Mouse (Mus musculus) layer of hippocampus, postnatal 25 days (tissue): ENCODE measurements around the gene Xylt1. TPM values are rescaled to one million over a fixed set of nuclear protein-coding genes. Genes with fewer than 3 reads are reported as not detected.

Experiments
- DNase-seq, 2 experiments: peaks; one replicate each; pipeline ENCODE4 v3.0.0; 2022; ENCODE audit warnings: mixed read lengths in 2 of 2, low spot score in 1 of 2; ENCODE audit errors: extremely low spot score in 1 of 2
- total RNA-seq, 2 experiments: library from RNA; stranded (reverse); gene quantifications; 2 replicates each; pipeline ENCODE4 v1.2.3; 2021

Xylt1 gene
- total RNA-seq, 2 experiments from 2014 or later, result 43.1 to 56.9 TPM

GRCm38 (mm10) chr7:117589359-117589758 is 208.6 kb downstream of the Xylt1 start:
- DNase-seq, result no peak

GRCm38 (mm10) chr7:117589820-117590219 is 209.0 kb downstream of the Xylt1 start:
- DNase-seq, result no peak

- DNase-seq, result no peak
These were observed 213.4 kb downstream of the Xylt1 start for GRCm38 (mm10) chr7:117594191-117594590.

GRCm38 (mm10) chr7:117595029-117595695 is 214.4 kb downstream of the Xylt1 start:
- DNase-seq, result peak in 1 of 2 experiments; percentile 40

- DNase-seq, result no peak
These were observed 219.7 kb downstream of the Xylt1 start for GRCm38 (mm10) chr7:117600443-117600842.

GRCm38 (mm10) chr7:117610439-117610838 is 229.7 kb downstream of the Xylt1 start:
- DNase-seq, result no peak

- DNase-seq, result no peak
These were observed 232.2 kb downstream of the Xylt1 start for GRCm38 (mm10) chr7:117612788-117613473.

- DNase-seq, result no peak
These were observed 233.0 kb downstream of the Xylt1 start for GRCm38 (mm10) chr7:117613796-117614195.

GRCm38 (mm10) chr7:117614346-117614745 is 233.6 kb downstream of the Xylt1 start:
- DNase-seq, result no peak

- DNase-seq, result no peak
These were observed 234.1 kb downstream of the Xylt1 start for GRCm38 (mm10) chr7:117614851-117615250.

- no peak for DNase-seq
These were observed 235.5 kb downstream of the Xylt1 start for GRCm38 (mm10) chr7:117616277-117616676.

GRCm38 (mm10) chr7:117618715-117619150 is 238.0 kb downstream of the Xylt1 start:
- no peak for DNase-seq

- no peak for DNase-seq
These were observed 240.8 kb downstream of the Xylt1 start for GRCm38 (mm10) chr7:117621566-117621965.

GRCm38 (mm10) chr7:117622769-117623168 is 242.0 kb downstream of the Xylt1 start:
- peak in 1 of 2 experiments; percentile 58 for DNase-seq

GRCm38 (mm10) chr7:117628791-117629190 is 248.0 kb downstream of the Xylt1 start:
- DNase-seq, result no peak

GRCm38 (mm10) chr7:117630657-117631056 is 249.9 kb downstream of the Xylt1 start:
- DNase-seq, result peak in 1 of 2 experiments; percentile 33

- DNase-seq, result no peak
These were observed 254.8 kb downstream of the Xylt1 start for GRCm38 (mm10) chr7:117635584-117635983.

- no peak for DNase-seq
These were observed 255.9 kb downstream of the Xylt1 start for GRCm38 (mm10) chr7:117636713-117637112.

GRCm38 (mm10) chr7:117637997-117638396 is 257.2 kb downstream of the Xylt1 start:
- no peak for DNase-seq

GRCm38 (mm10) chr7:117652637-117653036 is 271.9 kb downstream of the Xylt1 start:
- DNase-seq, result no peak

GRCm38 (mm10) chr7:117655732-117656131 is 275.0 kb downstream of the Xylt1 start:
- DNase-seq, result no peak

- DNase-seq, result no peak
These were observed 277.4 kb downstream of the Xylt1 start for GRCm38 (mm10) chr7:117658180-117658579.
